Mouse (Mus musculus) heart, postnatal 25 days (tissue): ENCODE results near the gene Fam166a. TPM values are rescaled to one million over a fixed set of nuclear protein-coding genes. Genes with fewer than 3 reads are reported as not detected.

Experiments used
- DNase-seq: peaks from one replicate; pipeline ENCODE4 v3.0.0; 2022; ENCODE audit warnings: low spot score
- intact Hi-C: fragments of 180-260 bp; cut with DNase I; formaldehyde crosslinking; loops from one replicate; pipeline ENCODE4 v1.15.1; 2025
- total RNA-seq, 2 experiments: library from RNA; stranded (reverse); gene quantifications; 2 replicates each; pipeline ENCODE4 v1.2.3; 2021

Fam166a gene
- total RNA-seq, 2 experiments from 2014 or later: not detected

DNA sequence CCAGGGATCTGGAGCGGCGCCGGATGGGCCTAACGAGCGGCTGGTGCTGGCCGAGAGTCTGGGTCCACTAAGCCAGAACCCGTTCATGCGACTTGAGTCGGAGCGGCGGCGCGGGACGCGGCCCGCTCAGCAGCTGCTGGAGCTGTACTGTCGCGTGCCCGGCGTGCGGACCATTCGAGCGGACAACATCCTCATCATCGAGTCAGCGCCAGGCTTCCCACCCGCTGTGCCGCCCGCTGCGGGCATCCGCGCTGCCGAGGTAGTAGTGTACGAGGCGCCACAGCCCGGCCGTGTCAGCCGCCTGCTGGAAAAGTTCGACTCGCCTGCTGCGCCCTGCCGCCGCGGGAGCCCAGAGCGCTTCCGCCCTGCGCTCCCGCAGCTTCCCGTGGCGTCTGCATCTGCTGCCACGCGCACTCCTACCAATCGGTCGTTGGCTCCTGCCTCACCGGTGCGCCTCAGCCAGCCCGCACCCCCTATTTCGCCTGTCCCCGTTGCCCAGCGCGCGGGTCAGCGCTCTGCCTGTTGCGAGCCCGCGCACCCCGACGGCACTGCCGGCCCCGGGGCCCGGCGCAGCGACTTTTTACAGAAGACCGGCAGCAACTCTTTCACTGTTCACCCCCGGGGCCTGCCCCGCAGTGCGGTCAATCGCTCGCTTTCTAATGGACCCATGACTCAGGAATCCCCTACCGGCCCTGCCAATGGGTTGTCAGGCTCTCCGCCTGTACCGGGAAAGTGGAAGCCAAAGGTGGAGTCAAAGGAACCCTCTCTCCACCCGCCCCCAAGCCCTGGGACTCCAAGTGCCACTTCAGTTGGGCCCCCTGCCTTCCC is 44.5 kb downstream of the Fam166a start:
- intact Hi-C loops: no loop called here
- no peak for DNase-seq

DNA sequence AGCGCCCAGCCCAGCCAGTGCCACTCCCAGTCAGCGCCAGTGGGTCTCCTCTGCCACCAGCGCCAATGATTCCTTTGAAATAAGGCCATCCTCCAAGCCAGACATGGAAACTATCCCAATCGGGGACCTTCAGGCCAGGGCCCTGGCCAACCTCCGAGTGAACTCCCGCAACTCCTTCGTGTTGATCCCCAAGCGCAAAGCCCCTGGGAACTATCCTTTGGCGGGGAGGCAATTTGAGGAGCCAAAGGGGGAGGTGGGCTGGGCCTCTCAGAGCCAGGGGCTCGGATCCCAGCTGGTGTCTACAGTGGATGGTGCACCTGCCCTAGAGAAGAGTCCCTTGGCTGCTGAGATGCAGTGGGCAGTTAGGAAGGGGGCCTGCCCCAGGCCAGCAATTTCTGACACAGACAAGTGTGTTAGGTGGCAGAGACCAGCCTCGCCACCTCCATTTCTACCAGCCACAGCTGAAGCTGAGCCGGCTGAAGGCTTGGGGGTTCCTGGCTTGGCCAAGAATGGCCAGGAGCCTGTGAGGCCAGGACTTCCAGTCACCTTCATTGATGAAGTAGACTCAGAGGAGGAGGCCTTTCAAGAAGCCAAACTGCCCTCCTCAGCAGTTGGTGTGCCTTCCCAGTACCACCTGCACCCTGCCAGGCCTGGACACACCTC is 45.2 kb downstream of the Fam166a start:
- DNase-seq: no peak
- intact Hi-C loops: no loop called here

DNA sequence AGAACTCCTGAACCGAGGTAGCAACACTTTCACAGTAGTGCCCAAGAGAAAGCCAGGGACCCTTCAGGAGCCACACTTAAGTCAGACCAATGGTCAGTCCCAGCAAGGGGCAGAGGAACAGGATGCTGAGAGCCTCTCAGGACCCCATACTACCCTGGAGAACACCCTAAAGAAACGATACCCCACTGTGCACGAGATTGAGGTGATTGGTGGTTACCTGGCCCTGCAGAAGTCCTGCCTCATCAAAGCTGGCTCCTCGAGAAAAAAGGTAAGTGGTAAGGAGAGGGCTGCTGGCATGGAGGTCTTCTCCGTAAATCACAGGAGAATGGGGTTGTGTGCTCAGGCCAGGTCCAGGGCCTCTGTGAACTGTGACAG is 45.7 kb downstream of the Fam166a start:
- DNase-seq: no peak
- intact Hi-C loops: no loop called here

DNA sequence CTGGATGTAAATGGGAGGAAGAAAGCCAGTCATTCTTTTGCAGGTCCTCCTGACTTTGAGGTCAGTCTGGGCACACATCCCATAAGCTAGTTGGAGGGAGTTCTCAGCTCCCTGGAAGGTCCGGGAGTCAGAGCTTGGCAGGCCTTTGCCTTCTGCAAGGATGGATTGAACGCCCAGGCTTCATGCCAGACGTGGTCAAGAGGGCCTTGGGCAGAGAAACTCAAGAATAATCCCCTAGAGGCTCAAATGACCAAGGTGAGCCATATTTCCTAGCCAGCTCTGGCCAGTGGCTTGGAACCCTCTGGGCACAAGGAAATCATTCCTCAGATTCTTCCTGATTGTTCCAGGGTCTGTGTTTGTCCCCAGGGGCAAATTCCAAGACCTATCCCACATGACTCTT is 46.3 kb downstream of the Fam166a start:
- intact Hi-C loops: no loop called here
- DNase-seq: no peak

DNA sequence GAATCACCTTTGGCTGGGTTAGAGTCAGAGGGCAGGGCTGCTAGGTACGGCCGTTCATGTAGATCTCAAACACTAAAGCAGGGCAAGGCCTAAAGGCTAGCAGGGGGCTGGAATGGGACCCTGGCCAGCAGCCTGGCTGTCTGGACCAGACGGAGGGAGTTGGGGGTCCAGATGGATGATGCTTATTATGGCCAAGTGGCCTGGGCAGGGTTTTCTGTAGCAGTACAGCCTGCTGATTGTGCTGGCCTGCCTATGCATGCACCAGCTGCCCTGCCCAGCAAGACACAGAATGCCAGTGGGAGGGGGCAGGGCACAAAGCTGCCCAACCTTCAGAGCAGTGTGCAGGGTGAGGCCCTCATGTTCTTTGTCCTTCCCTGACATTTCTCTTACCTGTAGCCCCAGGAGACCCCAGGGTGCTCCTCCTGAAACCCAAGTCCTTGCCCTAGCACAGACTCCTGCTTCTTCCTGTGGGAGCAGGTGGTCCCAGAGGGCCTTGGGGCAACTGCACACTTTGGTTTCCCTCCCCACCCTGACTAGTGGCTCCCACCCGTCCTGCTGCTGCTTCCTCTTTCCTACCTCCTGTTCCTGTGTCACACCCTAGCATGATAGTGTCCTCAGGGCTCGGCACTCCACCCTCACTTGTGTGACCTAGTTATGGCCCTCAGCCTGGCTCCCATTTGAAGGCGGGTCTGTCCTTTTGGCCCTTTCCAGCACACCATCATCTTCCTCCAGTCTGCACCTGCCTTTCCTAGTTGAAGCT is 47.5 kb downstream of the Fam166a start:
- peak; percentile 31 for DNase-seq
- intact Hi-C loops: no loop called here

DNA sequence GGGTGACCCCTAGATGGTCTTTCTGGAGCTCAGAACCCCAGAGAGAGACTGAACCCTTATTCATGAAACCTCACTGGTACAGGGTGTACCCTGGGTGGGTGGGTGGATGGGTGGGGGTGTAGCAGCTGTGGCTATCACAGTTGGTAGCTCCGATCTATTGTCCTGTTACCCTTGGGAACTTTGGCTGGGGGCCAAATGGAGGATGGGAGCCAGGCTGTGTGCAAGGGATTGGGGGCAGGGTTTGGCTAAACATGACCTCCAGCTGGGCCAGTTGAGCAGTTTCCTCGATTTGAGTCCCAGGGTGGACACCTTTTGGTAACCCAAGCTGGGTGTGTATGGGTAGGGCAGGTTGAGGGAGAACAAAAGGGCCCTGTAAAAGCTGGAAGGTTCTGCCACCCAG is 48.2 kb downstream of the Fam166a start:
- intact Hi-C loops: no loop called here
- DNase-seq: peak; percentile 31

DNA sequence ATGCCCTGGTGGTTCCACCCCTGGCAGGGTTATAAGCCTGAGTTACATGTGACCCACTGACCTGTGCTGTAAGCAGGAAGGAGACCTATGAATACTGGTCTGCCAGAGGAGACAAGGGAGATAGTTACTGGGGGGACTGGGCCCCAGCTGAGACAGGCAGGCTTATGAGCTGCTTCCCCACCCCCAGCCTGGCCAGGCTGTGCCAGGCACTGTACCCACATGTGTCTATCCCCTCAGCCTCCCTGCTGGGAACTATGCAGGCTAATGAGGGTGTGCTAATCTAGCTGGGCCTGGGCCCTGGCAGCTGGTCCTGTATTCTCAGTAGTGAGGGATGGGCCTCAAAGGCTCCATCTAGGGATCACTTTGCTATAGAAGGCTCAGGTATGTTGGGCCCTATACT is 48.7 kb downstream of the Fam166a start:
- no peak for DNase-seq
- intact Hi-C loops: no loop called here

DNA sequence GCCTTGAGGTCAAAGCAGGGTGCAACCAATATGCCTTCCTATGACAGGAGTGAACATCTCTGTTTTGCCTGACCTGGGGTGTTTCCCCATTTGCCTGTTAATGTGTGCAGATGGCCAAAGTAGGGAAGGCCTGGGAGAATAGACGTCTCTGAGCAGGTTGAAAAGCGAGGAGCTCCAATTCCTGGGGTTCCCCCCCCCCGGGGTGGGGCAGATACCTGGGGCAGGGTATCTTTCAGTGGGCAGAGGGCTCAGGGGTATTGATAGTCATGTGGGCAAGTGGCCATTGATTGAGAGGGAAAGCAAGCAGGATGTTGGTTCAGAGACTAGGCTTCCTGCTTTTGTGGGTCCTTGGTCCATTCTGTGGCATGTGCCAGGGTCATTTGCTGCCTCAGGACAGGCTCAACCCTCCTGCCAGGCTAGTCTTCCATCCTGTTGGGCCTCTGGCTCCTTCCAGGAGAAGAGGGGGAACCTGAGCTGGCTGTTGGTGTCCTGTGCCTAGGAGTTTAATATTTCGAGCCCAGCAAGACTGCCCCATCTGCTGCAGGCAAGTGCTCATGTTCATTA is 49.3 kb downstream of the Fam166a start:
- DNase-seq: no peak
- intact Hi-C loops: no loop called here

Other genes with a start within 250 kb of the Fam166a start
- gene Mrpl41, start 243.6 kb upstream of the Fam166a start, total RNA-seq: 100 to 1,000 TPM in 1 of 2 experiments, 10 to 100 TPM in 1; 98.7 to 101 TPM
- gene Pnpla7, start 242.7 kb upstream of the Fam166a start, total RNA-seq: 10 to 100 TPM; 22.2 to 23.3 TPM
- 10 to 100 TPM; 19.8 to 21.2 TPM for gene Nsmf, start 164.4 kb upstream of the Fam166a start, total RNA-seq
- not detected for gene Entpd8, start 138.4 kb upstream of the Fam166a start, total RNA-seq
- gene Noxa1, start 123.6 kb upstream of the Fam166a start, total RNA-seq: not detected
- gene Nrarp, start 38.0 kb upstream of the Fam166a start, total RNA-seq: 10 to 100 TPM in 1 of 2 experiments, 1 to 10 TPM in 1; 7.2 to 11.5 TPM
- gene Tor4a, start 21.9 kb upstream of the Fam166a start, total RNA-seq: 1 to 10 TPM; 4.1 to 4.2 TPM
- gene Nelfb, start 7.3 kb upstream of the Fam166a start, total RNA-seq: 10 to 100 TPM; 36.1 to 40.6 TPM
- gene Stpg3, start 4.1 kb upstream of the Fam166a start, total RNA-seq: not detected
- 100 to 1,000 TPM; 258 to 313 TPM for gene Tubb4b, start 6.0 kb downstream of the Fam166a start, total RNA-seq
- gene Slc34a3, start 15.6 kb downstream of the Fam166a start, total RNA-seq: not detected
- not detected for gene Rnf224, start 18.0 kb downstream of the Fam166a start, total RNA-seq
- under 1 TPM in 1 of 2 experiments, not detected in 1; 0.53 TPM for gene Rnf208, start 23.5 kb downstream of the Fam166a start, total RNA-seq
- not detected for gene Cysrt1, start 23.7 kb downstream of the Fam166a start, total RNA-seq
- 1 to 10 TPM; 1.5 to 1.7 TPM for gene AL732309.1, start 28.1 kb downstream of the Fam166a start, total RNA-seq
- gene Tmem203, start 36.7 kb downstream of the Fam166a start, total RNA-seq: 10 to 100 TPM; 12.6 to 13.2 TPM
- gene Tprn, start 43.9 kb downstream of the Fam166a start, total RNA-seq: 1 to 10 TPM; 3.6 to 6.0 TPM
- 10 to 100 TPM; 36.7 to 40.5 TPM for gene Ssna1, start 53.7 kb downstream of the Fam166a start, total RNA-seq
- 10 to 100 TPM; 38.4 to 40.7 TPM for gene Anapc2, start 53.7 kb downstream of the Fam166a start, total RNA-seq
- not detected for gene Tmem210, start 69.4 kb downstream of the Fam166a start, total RNA-seq
- gene Lrrc26, start 71.2 kb downstream of the Fam166a start, total RNA-seq: not detected
- not detected for gene Grin1, start 100.4 kb downstream of the Fam166a start, total RNA-seq
- 10 to 100 TPM; 18.0 to 20.9 TPM for gene Man1b1, start 113.6 kb downstream of the Fam166a start, total RNA-seq
- gene Dpp7, start 137.6 kb downstream of the Fam166a start, total RNA-seq: 1 to 10 TPM; 3.0 to 3.4 TPM
- 1 to 10 TPM; 4.0 to 6.1 TPM for gene Uap1l1, start 146.9 kb downstream of the Fam166a start, total RNA-seq
- under 1 TPM; 0.16 to 0.50 TPM for gene Sapcd2, start 153.6 kb downstream of the Fam166a start, total RNA-seq
- 10 to 100 TPM; 10.8 to 13.9 TPM for gene Entpd2, start 177.1 kb downstream of the Fam166a start, total RNA-seq
- 10 to 100 TPM; 25.1 to 27.7 TPM for gene Npdc1, start 180.6 kb downstream of the Fam166a start, total RNA-seq
- under 1 TPM in 1 of 2 experiments, not detected in 1; 0.34 TPM for gene Fut7, start 204.5 kb downstream of the Fam166a start, total RNA-seq
- gene Abca2, start 210.0 kb downstream of the Fam166a start, total RNA-seq: 10 to 100 TPM; 31.2 to 36.2 TPM
- 1 to 10 TPM; 2.4 to 3.6 TPM for gene Clic3, start 238.1 kb downstream of the Fam166a start, total RNA-seq
- 10 to 100 TPM; 17.4 to 20.8 TPM for gene Paxx, start 242.3 kb downstream of the Fam166a start, total RNA-seq